Mouse (Mus musculus): ENCODE data around the gene Kcnh8.

GRCm38 (mm10) chr17:52572229-52572628 lies 30.3 kb upstream of the Kcnh8 start:
- no peak for TF ChIP-seq CTCF (IDR thresholded peaks at IDR 0.05; ENCODE audit: extremely low read depth, insufficient read depth, insufficient read length, insufficient replicate concordance)
- no peak for TF ChIP-seq POLR2A (IDR thresholded peaks at IDR 0.05; ENCODE audit: low read depth, low read length)
